Mouse (Mus musculus): ENCODE measurements around the gene Prim2. TPM values are rescaled to one million over a fixed set of nuclear protein-coding genes. Genes with fewer than 3 reads are reported as not detected.

Gene Prim2
- total RNA-seq, 2 experiments from 2014 or later = 5.6 to 6.4 TPM

GRCm38 (mm10) chr1:33495586-33495985 is 174.0 kb downstream of the Prim2 start:
- DNase-seq (ENCODE audit: low spot score in 2 of 2) = peak in 1 of 2 experiments; percentile 21

DNA sequence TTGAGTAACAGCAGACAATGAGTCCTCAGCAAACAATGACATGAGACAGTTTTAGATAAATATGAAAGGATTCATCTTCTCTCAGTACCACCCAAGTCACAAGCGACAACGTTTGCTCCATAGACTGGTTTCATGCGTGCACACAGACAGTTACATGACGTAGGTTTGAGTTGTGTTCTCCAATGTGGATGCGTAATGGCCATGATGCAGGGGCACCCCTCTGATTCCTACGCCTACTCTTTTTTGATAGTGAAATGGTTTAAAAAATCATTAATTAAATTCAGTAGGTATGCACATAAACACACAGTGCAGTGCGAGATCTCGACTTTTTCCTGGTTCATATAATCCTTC is 174.4 kb downstream of the Prim2 start:
- no peak for DNase-seq (ENCODE audit: low spot score in 2 of 2)

- peak in 1 of 2 experiments; percentile 43 for DNase-seq (ENCODE audit: low spot score in 2 of 2)
Observed at GRCm38 (mm10) chr1:33494524-33495202, 174.9 kb downstream of the Prim2 start.

DNA sequence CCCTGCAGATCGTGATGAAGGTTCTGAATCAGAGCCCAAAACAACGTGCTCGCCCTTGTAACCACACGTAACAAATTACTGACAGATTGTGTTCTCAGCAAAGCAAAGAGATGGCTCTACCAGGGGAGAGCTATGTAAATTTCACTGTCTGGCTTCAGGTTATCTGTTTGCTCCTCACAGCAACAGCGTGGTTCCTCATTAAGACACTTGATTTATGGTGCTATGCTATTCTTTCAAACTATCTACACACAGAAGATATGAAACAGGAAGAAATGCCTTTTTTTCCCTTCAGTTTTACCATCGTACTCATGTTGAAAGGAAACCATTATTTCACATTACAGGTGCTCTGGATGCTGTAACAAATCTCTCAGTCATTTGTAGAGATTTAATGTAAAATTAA is 179.4 kb downstream of the Prim2 start:
- no peak for DNase-seq (ENCODE audit: low spot score in 2 of 2)

- no peak for DNase-seq (ENCODE audit: low spot score in 2 of 2)
Observed at GRCm38 (mm10) chr1:33488372-33488771, 181.2 kb downstream of the Prim2 start.

DNA sequence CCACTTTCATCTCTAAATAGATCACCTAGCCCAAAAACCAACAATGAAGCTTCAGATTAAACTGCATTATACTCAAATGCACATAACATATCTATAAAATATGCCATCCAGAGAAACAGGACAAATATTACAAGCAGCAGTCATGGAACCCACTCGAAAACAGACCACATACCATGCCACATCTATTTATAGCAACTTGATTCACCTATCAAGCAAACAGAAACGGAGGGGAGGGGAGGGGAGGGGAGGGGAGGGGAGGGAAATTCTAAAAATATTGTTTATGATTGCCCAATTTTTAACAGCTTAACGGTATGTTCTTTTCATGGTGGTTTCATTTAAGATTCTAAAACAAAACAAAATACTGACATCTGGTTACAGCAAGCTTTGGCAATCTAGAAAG is 185.8 kb downstream of the Prim2 start:
- no peak for DNase-seq (ENCODE audit: low spot score in 2 of 2)

DNA sequence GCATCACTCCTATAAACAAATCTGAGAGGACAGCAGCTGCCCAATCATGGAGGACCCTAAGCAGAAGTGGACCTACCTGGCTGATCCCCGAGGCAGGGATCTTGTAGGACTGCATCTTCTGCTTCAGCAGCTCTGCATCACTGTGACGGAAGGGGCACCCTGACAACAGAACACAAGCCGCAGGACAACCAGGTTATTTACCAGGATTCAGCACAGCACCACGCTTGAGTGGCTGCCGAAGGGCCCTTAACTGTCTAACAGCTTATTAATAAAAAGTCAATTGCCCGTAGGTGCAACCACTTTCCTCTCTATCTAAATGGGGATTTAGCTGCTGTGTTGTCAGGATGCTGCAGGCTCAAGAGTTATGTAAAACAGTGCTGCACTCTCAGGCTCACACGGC is 189.2 kb downstream of the Prim2 start:
- DNase-seq (ENCODE audit: low spot score in 2 of 2) = no peak

DNA sequence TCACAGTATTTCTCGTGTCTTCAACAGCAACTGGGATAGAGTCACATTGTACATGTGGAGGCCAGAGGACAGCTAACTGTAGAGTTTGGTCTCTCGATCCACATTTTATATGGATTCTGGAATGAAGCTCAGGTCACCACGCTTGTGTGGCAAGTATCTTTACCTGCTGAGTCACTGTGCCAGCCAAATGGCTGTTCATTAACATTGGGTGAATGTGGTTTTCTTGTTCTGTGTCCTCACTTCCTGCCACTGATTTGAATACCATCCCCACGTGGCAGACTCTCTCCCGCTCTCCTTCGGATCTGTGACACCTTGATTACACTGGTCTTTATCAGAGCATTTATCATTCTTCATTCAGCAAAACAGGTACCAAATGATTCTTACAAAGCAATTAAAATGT is 198.5 kb downstream of the Prim2 start:
- DNase-seq (ENCODE audit: low spot score in 2 of 2) = no peak

DNA sequence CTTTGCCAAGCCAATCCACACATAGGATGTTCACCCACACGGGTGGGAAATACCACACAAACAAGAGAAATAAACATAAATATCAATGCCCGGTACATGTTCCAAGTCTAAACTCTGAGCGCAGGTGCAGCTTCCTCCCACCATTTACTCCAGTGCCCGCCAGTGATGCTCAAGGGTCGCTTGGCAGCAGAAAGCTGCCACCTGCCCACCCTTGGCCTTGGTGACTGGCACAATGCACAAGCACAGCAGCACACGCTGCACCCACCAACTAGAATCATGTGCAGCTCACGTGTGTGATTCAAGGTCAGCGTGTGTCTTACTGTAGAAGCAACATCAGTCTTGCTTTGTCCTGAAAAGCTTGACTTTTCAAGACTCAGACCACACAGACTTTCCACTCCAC is 199.4 kb downstream of the Prim2 start:
- DNase-seq (ENCODE audit: low spot score in 2 of 2) = no peak

DNA sequence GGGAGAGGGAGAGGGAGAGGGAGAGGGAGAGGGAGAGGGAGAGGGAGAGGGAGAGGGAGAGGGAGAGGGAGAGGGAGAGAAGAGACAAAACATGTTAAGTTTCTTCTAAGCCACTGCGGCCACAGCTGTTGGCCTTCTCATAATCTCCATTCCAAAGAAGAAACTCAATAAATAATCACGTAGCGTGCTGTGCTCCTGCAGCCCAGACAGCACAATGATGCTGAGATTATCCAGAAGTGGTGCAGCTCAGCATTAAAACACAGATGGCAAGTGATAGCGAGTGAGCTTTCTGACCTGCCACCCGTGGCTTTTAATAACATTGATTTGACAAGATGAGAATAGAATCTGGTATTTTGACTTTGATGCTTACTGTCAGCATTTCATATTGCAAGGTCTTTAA is 205.4 kb downstream of the Prim2 start:
- DNase-seq (ENCODE audit: low spot score in 2 of 2) = no peak

DNA sequence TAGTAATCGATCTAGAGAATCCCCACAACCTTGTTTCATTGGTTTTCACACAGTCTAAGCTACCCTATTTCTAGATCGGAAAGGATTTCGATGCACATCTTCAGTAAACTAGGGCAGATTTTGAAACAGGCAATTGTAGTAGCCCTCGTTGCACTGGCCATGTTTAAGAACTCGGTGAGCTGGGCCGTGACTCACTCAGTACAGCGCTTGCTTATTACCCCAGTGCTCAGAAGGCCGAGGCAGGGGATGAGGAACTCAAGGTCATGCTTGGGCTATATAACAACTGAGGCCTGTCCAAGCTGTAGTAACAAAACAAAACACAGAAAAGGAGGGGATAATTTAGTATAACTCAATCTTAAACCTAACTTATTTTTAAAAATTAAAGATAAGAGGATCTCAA is 208.9 kb downstream of the Prim2 start:
- DNase-seq (ENCODE audit: low spot score in 2 of 2) = no peak

DNA sequence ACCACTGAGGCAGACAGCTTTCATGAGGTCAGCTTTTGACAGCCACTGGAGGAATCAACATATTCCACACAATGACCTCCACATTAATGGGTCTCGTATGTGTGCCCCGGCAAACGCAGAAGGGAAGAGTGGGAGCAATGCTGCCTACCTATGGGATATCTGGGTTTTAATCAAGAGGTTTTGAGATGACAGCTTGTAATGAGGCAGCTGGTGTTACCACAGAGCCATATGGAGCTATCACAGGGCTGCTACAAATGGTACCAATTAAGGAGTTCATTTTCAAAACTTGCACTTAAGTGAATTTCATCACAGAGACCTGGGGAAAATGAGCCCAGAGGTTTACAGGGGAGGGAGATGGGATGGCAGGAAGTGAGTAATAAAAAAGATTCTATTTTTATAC is 209.3 kb downstream of the Prim2 start:
- peak in 1 of 2 experiments; percentile 47 for DNase-seq (ENCODE audit: low spot score in 2 of 2)

- no peak for DNase-seq (ENCODE audit: low spot score in 2 of 2)
Observed at GRCm38 (mm10) chr1:33458950-33459349, 210.6 kb downstream of the Prim2 start.

DNA sequence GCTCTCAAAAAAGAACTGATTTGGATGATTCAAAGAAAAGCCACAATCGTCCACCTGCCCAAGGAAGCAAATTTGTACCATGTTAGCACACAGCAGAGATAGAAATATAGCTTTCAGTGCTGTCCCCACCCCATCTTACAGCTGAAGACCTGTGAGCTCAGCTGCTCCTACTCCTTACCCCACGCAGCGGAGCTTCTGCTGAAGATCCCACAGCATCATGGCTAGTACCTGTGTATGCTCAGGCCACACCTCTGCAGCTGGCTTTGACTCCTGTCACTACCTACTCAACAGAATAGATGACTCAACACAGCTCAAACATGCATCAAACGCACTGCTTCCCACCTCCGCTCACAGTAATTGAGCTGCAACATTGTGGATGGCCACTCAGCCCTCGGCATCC is 215.3 kb downstream of the Prim2 start:
- DNase-seq (ENCODE audit: low spot score in 2 of 2) = no peak

DNA sequence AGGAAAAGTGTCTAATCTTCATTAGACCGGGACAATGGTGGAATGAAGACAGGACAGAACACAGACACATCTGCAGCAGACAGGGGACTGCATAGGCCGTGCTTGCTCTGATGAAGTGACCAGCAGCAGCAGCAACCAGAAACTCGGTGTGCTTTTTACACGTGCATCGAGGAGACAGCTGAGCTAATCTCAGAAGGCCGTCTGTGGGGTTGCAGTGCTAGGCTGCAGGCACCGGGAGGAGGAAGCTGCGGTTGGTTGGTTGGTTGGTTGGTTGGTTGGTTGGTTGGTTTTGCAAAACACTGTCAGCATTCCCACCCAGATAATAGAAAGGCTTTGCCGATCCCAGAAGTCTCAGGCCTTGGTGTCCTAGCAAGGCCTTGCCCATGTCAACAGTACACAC is 216.3 kb downstream of the Prim2 start:
- no peak for DNase-seq (ENCODE audit: low spot score in 2 of 2)

- no peak for DNase-seq (ENCODE audit: low spot score in 2 of 2)
Observed at GRCm38 (mm10) chr1:33447179-33447578, 222.4 kb downstream of the Prim2 start.

DNA sequence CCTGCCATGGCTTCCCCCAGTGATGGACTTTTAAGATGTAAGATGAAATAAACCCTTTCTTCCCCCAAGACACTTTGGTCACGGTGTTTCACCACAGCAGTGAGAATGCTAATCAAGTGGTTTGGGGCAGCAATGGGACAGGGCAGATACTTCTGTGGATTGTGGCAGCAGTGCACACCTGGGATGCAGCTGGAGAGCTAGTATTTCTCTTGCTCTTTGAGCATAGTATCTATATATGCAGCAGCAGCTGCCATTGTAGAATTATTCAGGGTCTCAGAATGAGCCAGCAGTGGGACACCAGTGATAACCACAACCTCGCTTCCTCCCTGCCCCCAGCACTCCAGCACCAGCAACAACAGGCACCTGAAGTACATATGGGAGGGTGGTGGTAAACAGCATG is 233.4 kb downstream of the Prim2 start:
- DNase-seq (ENCODE audit: low spot score in 2 of 2) = no peak

Other genes with a start within 250 kb of the Prim2 start
- 10 to 100 TPM; 24.7 to 26.6 TPM for gene Rab23, start 50.1 kb upstream of the Prim2 start, total RNA-seq (2021)
- gene Bag2, start 88.0 kb upstream of the Prim2 start, total RNA-seq (2021) = 10 to 100 TPM; 10.1 to 15.1 TPM
- gene Zfp451, start 144.8 kb upstream of the Prim2 start, total RNA-seq (2021) = 10 to 100 TPM; 52.5 to 54.7 TPM
- gene Bend6, start 238.0 kb upstream of the Prim2 start, total RNA-seq (2021) = 10 to 100 TPM; 77.2 to 91.6 TPM
- 100 to 1,000 TPM; 209 to 234 TPM for gene Dst, start 238.4 kb upstream of the Prim2 start, total RNA-seq (2021)